Mouse (Mus musculus): ENCODE measurements around the gene Spock2. TPM values are rescaled to one million over a fixed set of nuclear protein-coding genes. Genes with fewer than 3 reads are reported as not detected.
A peak's percentile ranks its signal among the peaks of the same experiment; 100 is the strongest.

The Spock2 gene
- polyA plus RNA-seq, 1 experiment from 2014 or later: 85.3 TPM

DNA sequence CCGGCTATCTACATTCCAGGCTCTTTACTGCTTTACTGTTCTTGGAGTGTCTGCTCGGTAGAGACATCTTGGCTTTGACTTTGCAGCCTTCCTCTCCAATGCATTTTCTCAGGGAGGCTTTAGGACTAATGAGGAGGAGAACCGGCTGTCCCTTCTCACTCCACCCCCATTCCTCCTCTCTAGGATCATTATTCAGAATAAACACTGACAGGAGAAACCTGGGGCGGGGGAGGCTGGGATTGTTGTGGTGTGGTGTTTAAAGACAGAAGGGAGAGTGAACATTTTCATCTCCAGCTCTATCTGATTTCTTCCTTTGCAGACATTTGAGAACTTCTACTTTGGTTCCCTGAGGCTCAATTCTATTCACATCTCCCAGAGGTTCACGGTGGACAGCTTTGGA, 8.2 kb upstream of the Spock2 start:
- 90% methylated on average over 5 of the region's 5 CpGs for WGBS
- no peak for ATAC-seq (ENCODE audit: low FRiP score)

GRCm38 (mm10) chr10:60105391-60106145, 451 bp upstream of the Spock2 start:
- 9% methylated on average over 20 of the region's 20 CpGs for WGBS
- H3K4me1 ChIP-seq (replicated peaks; ENCODE audit: control insufficient read depth, insufficient read depth, low read length): peaks cover 34% of the 10 kb centered on the region
- no peak for DNase-seq (ENCODE audit: low spot score)

More for the DNA sequence above, 8.2 kb upstream of the Spock2 start:
- DNase-seq (ENCODE audit: low spot score): no peak
- Histone ChIP-seq H3K27me3 (ENCODE audit: control insufficient read depth, insufficient read depth, low read length) (no peaks in the 10 kb centered on the region), H3K4me2 (replicated peaks) (no peak overlapping the region), H3K9ac (no peak overlapping the region), H3K4me3 (replicated peaks; ENCODE audit: low read length) (no peak overlapping the region), H3K27ac (no peak overlapping the region), H3K36me3 (replicated peaks; ENCODE audit: control insufficient read depth, insufficient read depth) (no peaks in the 10 kb centered on the region), H3K9me3 (ENCODE audit: control insufficient read depth, low read length) (no peaks in the 10 kb centered on the region), H3K4me1 (replicated peaks; ENCODE audit: control insufficient read depth, insufficient read depth, low read length) (no peaks in the 10 kb centered on the region)

GRCm38 (mm10) chr10:60106531-60107186, 640 bp downstream of the Spock2 start:
- ATAC-seq (ENCODE audit: low FRiP score) (peak; percentile 74), DNase-seq (ENCODE audit: low spot score) (peak; percentile 52)
- Histone ChIP-seq H3K9me3 (ENCODE audit: control insufficient read depth, low read length) (no peaks in the 10 kb centered on the region), H3K4me2 (replicated peaks) (peak overlapping the region; percentile 83), H3K27ac (peak overlapping the region; percentile 93), H3K27me3 (ENCODE audit: control insufficient read depth, insufficient read depth, low read length) (no peaks in the 10 kb centered on the region), H3K9ac (peak overlapping the region; percentile 87), H3K4me1 (replicated peaks; ENCODE audit: control insufficient read depth, insufficient read depth, low read length) (peaks cover 36% of the 10 kb centered on the region), H3K36me3 (replicated peaks; ENCODE audit: control insufficient read depth, insufficient read depth) (no peaks in the 10 kb centered on the region), H3K4me3 (replicated peaks; ENCODE audit: low read length) (peak overlapping the region; percentile 69)
- WGBS: under 1% methylated on average over 56 of the region's 57 CpGs

More at GRCm38 (mm10) chr10:60105391-60106145, 451 bp upstream of the Spock2 start:
- peak overlapping the region; percentile 87 for H3K9ac ChIP-seq
- H3K4me3 ChIP-seq (replicated peaks; ENCODE audit: low read length): peak overlapping the region; percentile 69
- no peaks in the 10 kb centered on the region for H3K9me3 ChIP-seq (ENCODE audit: control insufficient read depth, low read length)
- peak; percentile 21 for ATAC-seq (ENCODE audit: low FRiP score)
- H3K27ac ChIP-seq: peak overlapping the region; percentile 93
- H3K4me2 ChIP-seq (replicated peaks): peak overlapping the region; percentile 83
- H3K36me3 ChIP-seq (replicated peaks; ENCODE audit: control insufficient read depth, insufficient read depth): no peaks in the 10 kb centered on the region
- no peaks in the 10 kb centered on the region for H3K27me3 ChIP-seq (ENCODE audit: control insufficient read depth, insufficient read depth, low read length)

DNA sequence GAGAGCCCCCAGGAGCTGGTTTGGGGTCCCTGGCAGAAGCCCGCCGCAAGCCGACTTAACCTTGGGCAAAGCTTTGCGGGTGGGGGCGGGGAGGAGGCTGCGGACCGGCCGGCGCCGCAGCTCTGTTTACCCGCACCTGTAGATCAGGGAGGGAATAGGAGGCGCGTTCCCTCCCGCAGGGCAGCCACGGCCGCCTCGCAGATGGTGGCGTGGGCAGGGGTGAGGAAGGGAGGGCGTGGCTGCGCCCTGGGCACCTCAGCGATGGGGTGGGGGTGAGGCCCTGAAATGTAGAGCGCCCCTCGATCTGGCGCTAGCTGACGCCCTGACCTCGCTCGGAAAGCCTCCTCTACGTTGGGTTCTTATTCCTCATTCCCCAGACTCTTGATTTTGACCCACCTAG, 1.4 kb downstream of the Spock2 start:
- WGBS: under 1% methylated on average over 28 of the region's 28 CpGs
- Histone ChIP-seq H3K27me3 (ENCODE audit: control insufficient read depth, insufficient read depth, low read length) (no peaks in the 10 kb centered on the region), H3K4me1 (replicated peaks; ENCODE audit: control insufficient read depth, insufficient read depth, low read length) (peaks cover 36% of the 10 kb centered on the region), H3K4me3 (replicated peaks; ENCODE audit: low read length) (peak overlapping the region; percentile 69), H3K4me2 (replicated peaks) (peak overlapping the region; percentile 83), H3K9ac (peak overlapping the region; percentile 87), H3K27ac (peak overlapping the region; percentile 93), H3K36me3 (replicated peaks; ENCODE audit: control insufficient read depth, insufficient read depth) (no peaks in the 10 kb centered on the region), H3K9me3 (ENCODE audit: control insufficient read depth, low read length) (no peaks in the 10 kb centered on the region)
- ATAC-seq (ENCODE audit: low FRiP score) (no peak), DNase-seq (ENCODE audit: low spot score) (no peak)

DNA sequence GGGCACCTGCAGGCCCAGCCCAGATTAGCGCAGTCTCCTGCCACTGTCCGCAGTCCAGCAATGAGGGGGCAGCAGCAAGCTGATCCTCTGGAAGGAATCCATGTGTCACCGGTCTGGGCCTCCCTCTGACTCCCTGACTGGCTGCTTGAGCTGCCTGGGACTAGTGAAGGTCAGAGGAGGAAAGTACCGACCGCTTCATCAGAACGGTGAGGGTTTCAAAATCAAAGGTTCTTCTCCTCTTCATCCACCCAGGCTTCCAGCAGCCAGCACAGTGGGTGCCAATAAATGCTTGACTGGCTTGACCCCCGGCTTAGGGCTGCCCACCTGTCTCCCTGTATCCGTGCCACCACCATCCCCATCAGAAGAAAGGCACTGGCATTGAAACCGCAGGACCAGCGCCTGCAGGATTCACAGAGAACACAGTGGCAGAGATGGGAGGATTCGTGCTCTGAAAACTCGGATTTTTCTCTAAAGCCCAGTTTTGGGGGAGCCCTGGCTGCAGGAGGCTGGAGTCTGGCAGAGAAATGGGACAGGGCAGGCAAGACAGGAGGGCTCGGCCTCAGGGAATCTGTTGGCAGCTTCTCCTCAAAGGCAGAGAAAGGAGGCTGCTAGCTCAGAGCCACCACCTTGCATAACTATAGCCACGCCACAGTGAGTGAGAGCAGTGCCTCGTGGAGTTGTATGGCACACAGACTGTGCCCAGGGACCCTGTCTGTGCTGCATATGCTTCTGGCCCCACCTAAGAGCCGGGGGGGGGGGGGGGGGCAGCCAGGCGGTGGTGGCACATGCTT, 2.5 kb downstream of the Spock2 start:
- H3K4me3 ChIP-seq (replicated peaks; ENCODE audit: low read length): peak overlapping the region; percentile 69
- peaks cover 36% of the 10 kb centered on the region for H3K4me1 ChIP-seq (replicated peaks; ENCODE audit: control insufficient read depth, insufficient read depth, low read length)
- H3K9ac ChIP-seq: peak overlapping the region; percentile 87
- DNase-seq (ENCODE audit: low spot score): no peak
- H3K27ac ChIP-seq: peak overlapping the region; percentile 48; the same call in 1 of the 2 replicates
- WGBS: 36% methylated on average over 15 of the region's 17 CpGs
- peak overlapping the region; percentile 83 for H3K4me2 ChIP-seq (replicated peaks)
- no peak for ATAC-seq (ENCODE audit: low FRiP score)
- no peaks in the 10 kb centered on the region for H3K9me3 ChIP-seq (ENCODE audit: control insufficient read depth, low read length)
- H3K27me3 ChIP-seq (ENCODE audit: control insufficient read depth, insufficient read depth, low read length): no peaks in the 10 kb centered on the region
- peaks cover 6% of the 10 kb centered on the region; the same call in 1 of the 2 replicates for H3K36me3 ChIP-seq (replicated peaks; ENCODE audit: control insufficient read depth, insufficient read depth)

- no peak for ATAC-seq (ENCODE audit: low FRiP score)
- Histone ChIP-seq H3K4me3 (replicated peaks; ENCODE audit: low read length) (peak overlapping the region; percentile 9; the same call in 1 of the 2 replicates), H3K9me3 (ENCODE audit: control insufficient read depth, low read length) (no peaks in the 10 kb centered on the region), H3K4me1 (replicated peaks; ENCODE audit: control insufficient read depth, insufficient read depth, low read length) (peaks cover 36% of the 10 kb centered on the region), H3K4me2 (replicated peaks) (peak overlapping the region; percentile 40), H3K36me3 (replicated peaks; ENCODE audit: control insufficient read depth, insufficient read depth) (peaks cover 11% of the 10 kb centered on the region; the same call in 1 of the 2 replicates), H3K27ac (peak overlapping the region; percentile 62; the same call in 1 of the 2 replicates), H3K27me3 (ENCODE audit: control insufficient read depth, insufficient read depth, low read length) (no peaks in the 10 kb centered on the region), H3K9ac (peak overlapping the region; percentile 42)
- no peak for DNase-seq (ENCODE audit: low spot score)
- WGBS: 68% methylated on average over 7 of the region's 8 CpGs
Observed at GRCm38 (mm10) chr10:60109336-60109735, 3.3 kb downstream of the Spock2 start.

DNA sequence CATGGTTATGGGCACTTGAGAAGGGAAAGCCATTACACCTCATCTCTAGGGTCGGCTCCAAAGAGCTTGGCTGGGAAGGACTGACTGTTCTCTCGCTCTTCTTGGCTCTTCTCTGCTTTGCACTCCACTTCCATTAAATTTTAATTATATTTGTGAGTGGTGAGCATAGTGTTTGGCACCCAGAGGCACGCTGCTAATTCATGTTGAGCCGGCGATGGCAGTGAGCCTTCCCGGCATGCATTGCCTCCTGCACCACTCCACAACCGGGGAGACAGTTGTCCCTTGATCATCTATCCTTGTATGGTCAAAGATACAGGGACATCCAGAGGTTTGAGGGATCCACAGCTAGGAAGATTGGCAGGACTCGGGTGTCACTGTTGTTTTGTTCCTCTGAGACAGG, 4.0 kb downstream of the Spock2 start:
- Histone ChIP-seq H3K9me3 (ENCODE audit: control insufficient read depth, low read length) (no peaks in the 10 kb centered on the region), H3K4me2 (replicated peaks) (peak overlapping the region; percentile 40), H3K27ac (peak overlapping the region; percentile 62; the same call in 1 of the 2 replicates), H3K27me3 (ENCODE audit: control insufficient read depth, insufficient read depth, low read length) (no peaks in the 10 kb centered on the region), H3K4me1 (replicated peaks; ENCODE audit: control insufficient read depth, insufficient read depth, low read length) (peaks cover 38% of the 10 kb centered on the region), H3K36me3 (replicated peaks; ENCODE audit: control insufficient read depth, insufficient read depth) (peaks cover 11% of the 10 kb centered on the region; the same call in 1 of the 2 replicates), H3K4me3 (replicated peaks; ENCODE audit: low read length) (peak overlapping the region; percentile 9; the same call in 1 of the 2 replicates), H3K9ac (peak overlapping the region; percentile 42; the same call in 1 of the 2 replicates)
- ATAC-seq (ENCODE audit: low FRiP score) (no peak), DNase-seq (ENCODE audit: low spot score) (no peak)
- WGBS: 64% methylated on average over 8 of the region's 8 CpGs

DNA sequence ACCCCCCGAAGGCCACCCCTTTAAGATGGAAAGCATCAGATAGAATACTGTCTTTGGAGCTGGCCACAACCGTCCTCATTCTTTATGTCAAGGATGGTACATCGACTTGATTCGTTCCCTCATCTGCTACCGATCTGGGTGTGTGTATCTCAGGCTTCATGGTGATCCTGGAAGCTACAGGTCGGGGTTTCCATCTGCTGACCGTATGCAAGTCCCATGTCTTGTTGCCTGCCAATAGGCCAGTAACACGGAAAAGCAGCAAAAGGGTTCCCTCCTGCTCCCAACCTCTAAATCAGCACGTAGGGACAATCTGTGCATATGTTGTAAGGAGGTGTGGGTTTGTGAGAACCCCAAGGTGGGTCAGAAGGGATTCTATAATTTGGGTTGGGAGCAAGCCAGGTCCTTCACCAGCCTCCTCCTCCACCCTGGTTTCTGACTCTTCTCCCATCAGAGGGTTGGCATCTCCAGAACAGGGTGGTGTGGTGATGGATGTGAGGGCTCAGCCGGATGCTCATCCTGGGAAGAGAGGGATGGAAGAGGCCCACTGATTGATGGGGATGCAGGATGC, 5.0 kb downstream of the Spock2 start:
- Histone ChIP-seq H3K9me3 (ENCODE audit: control insufficient read depth, low read length) (no peaks in the 10 kb centered on the region), H3K4me1 (replicated peaks; ENCODE audit: control insufficient read depth, insufficient read depth, low read length) (peaks cover 41% of the 10 kb centered on the region), H3K27me3 (ENCODE audit: control insufficient read depth, insufficient read depth, low read length) (no peaks in the 10 kb centered on the region), H3K9ac (no peak overlapping the region), H3K36me3 (replicated peaks; ENCODE audit: control insufficient read depth, insufficient read depth) (peaks cover 11% of the 10 kb centered on the region; the same call in 1 of the 2 replicates), H3K4me2 (replicated peaks) (no peak overlapping the region), H3K4me3 (replicated peaks; ENCODE audit: low read length) (no peak overlapping the region), H3K27ac (no peak overlapping the region)
- DNase-seq (ENCODE audit: low spot score) (no peak), ATAC-seq (ENCODE audit: low FRiP score) (no peak)
- WGBS: 93% methylated on average over 10 of the region's 10 CpGs

Data from hindbrain, embryonic 14.5 days (tissue).